Mouse (Mus musculus): ENCODE data around the gene Ulk3.

GRCm38 (mm10) chr9:57598851-57599563 is 9.8 kb downstream of the Ulk3 start:
- TF ChIP-seq CTCF (IDR thresholded peaks at IDR 0.05; ENCODE audit: low read depth, low read length) (no peak), GATA1 (IDR thresholded peaks at IDR 0.05; ENCODE audit: borderline replicate concordance, low read length) (no peak), GATA2 (IDR thresholded peaks at IDR 0.05; ENCODE audit: borderline replicate concordance, low read depth, low read length) (no peak), POLR2AphosphoS5 (IDR thresholded peaks at IDR 0.05; ENCODE audit: insufficient replicate concordance, low read depth, low read length) (no peak), TAL1 (conservative IDR thresholded peaks at IDR 0.05; ENCODE audit: low read depth, low read length) (no peak)

Data from G1E (cell line).